Mouse (Mus musculus): ENCODE results near the gene Tmem245.

Tmem245 gene

DNA sequence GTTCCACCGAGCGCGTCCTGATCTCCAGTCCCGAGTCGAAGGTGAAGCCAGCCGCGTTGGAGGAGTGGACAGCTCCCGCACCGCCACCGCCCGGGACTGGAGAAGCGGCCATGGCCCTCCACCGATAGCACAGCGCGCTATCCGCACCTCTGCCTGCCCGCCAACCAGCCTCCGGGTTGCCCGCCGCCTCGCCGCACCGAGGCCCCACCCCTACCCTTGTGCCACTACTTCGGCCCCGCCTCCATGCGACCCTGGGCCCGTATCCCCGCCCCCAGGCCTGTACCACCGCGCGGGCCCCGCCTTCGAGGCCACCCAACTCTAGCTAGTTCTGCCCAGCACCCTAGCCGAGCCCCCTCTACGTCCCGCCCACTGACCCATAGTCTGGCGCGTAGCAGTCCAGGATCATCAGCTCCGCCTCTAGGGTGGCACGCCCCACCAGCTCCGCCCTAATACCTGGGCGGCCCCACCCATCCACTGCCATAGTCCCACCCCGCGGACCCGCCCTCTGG, 82.2 kb downstream of the Tmem245 start, which contains the start of gene Ctnnal1:
TSS of gene Ctnnal1 (minus strand) at position 186 of the 509 bp plus-strand sequence.
- in situ Hi-C loops (cut with MseI, MboI) = no loop called here

DNA sequence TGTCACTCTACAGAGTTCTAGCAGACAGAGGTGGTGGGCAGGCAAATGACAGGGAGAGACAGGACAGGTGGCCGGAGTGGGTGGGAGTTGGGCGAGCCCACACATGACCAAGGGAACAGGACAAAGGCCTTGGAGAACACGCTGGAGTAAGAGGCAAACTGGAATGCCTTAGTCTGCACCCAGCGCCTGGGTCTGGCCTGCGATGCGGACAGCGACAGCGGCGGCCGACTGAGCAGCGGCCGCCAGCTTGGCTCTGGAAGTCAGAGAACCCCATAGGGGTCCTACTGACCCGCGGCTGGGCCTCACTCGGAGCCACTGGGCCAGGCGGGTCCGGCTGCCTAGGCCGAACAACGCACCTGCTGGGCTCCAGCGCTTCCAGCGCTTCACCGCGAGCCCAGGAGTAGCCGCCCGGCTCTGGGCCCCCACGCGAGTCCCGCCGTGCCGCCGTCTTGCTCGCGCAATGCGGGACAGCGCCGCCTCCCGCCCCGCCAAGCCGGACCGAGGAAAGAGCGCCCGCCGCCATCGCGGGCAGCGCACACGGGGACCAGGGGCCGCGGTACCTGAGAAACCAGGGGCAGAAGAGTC, 82.7 kb downstream of the Tmem245 start:
- in situ Hi-C loops (cut with MseI, MboI) = no loop called here

DNA sequence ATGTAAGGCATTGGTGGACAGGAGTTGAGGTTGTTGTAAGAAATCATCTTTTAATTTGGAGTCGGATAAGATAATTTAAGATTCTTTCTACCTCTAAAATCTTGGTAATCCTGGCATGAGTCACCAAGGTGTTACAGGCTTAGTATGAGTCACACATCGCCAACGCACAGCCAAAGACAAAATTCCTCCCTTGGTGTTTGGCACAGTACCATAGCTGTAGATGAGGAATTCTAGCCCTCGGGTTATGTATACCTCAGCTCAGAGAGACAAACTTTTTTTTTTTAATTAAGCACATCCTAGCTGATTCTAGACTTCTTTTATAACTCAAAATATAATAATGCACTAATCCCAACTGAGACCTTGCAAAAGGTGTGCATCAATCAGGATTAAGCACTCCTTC, 83.2 kb downstream of the Tmem245 start:
- in situ Hi-C loops (cut with MseI, MboI) = no loop called here

DNA sequence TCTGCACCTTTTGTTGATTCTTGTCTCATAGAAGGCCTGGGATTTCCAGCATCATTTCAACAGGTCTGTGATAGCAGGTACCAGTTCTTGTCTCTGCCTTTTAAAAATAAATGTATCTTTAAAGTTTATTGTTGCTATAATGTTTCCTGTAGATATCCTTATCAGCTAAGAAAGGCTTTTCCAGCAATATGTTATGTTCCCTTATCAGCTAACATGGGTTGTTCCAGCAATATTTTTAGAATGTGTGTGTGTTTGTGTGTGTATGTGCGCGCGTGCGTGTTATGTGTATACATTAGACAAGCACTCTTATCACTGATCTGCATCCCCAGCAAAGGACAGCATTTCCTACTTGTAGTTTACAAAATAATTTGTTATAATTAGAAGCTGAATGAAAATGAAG, 85.7 kb downstream of the Tmem245 start:
- in situ Hi-C loops (cut with MseI, MboI) = no loop called here

DNA sequence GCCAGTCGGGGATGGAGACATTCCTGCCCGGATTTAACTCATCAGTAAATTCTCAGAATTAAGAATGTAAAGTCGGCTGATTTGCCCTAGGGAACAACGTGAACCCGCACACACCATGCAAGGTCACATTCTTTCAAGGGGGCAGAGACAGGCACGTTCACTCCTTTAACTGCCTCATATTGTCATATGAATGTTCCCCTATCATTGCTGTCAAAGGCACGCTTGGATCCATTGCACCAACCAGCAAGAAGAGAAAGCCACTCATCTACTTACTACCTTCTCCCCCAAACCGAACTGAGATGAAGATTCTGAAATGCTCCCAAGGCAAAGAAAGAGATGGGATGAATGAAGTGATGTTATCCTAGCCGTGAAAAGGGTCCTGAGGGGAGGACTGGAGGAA, 88.5 kb downstream of the Tmem245 start:
- in situ Hi-C loops (cut with MseI, MboI) = no loop called here

DNA sequence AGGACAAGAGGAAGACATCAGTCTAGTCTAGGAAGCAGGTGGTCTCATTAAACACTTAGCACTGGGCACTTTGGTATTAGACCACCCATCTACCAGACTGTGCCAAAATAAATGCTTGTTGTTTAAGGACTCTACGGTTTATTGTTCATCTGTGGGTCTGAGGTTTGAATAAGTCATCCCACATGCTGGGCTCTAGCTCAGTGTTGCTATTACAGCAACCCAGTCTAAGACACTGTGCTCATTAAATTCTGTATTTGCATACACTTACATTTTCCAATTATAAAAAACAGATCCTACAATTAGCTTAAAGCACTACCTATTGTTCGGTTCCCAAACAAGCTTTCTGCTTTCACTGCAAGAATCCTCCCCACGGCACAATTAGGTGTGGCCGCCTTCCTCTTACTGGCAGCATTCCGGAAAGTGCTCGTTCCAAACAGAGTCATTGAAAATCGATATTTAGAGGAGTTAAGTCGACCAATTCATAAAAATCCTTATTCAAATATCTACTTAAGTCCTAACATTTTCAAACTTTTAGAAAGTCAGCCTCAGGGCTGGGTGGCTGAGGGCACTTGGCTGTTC, 90.8 kb downstream of the Tmem245 start:
- in situ Hi-C loops (cut with MseI, MboI) = no loop called here

DNA sequence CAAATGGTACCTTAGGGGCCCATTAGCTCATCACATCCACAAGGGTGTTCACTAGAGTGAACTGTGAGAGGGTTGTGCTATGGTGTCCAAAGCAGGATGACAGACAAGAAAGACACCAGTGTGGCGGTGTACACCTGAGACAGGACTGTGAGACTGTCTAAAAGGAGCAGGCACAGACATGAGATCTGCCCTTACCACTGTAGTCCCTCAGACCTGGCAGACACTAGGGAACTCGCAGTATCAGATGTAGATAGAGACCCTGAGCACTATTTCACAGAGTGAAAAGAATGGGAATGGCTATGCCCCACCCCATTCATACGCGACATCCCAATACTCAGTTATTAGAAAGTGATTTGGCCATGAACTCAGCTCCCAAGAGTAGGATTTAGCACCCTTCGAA, 91.3 kb downstream of the Tmem245 start:
- in situ Hi-C loops (cut with MseI, MboI) = no loop called here

DNA sequence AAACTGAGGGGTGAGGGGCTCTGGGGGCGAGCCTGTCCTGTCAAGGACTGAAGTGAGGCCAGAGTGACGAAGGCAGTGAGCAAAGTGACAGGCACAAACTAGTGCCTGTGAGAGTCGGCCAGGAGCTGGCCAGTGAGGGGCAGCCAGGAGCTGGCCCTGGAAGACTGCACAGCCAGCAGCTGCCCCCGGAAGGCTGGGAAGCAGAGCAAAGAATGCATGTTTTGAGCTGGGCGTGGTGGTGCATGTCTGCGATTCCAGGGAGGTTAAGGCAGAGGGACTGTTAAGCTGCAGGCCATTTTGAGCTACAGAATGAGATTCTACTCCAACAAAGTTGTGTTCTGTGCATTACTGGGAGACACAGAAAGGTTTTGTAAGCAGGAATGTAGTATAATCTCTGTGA, 96.5 kb downstream of the Tmem245 start:
- in situ Hi-C loops (cut with MseI, MboI) = no loop called here

DNA sequence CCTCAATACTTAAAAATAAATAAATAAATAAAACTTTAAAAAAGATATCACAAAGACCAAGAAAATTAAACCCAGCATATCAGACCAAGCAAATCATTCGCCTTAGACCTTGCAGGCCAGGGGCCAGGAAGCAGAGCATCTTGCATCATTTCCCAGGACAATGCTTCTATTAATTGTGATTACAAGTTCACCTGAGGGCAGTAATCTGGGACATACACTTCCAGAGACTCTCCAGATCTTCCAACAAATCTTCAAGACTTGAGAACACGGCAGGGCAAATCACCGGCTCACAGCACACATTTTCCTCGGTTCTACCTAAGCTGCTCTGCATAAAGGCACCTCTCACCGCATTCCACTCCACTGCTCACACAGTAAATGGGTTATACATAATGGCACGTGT, 99.2 kb downstream of the Tmem245 start:
- in situ Hi-C loops (cut with MseI, MboI) = no loop called here

DNA sequence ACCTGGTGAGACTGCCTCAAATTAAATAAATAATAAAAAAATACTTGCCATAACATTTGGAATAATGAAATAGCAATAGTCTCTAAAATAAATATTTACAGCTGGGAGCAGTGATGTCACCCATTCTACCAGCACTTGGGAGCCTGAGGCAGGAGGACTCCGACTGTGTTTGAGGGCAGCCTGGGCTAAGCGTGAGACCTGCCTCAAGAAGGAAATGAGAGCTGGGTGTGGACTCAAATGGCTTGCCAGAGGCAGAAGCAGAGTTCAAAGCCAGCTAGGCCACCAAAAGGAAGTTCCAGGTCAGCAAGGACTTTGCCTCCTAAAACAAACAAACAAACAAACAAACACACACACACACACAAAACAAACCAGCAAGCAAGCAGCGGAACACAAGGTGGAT, 99.8 kb downstream of the Tmem245 start:
- in situ Hi-C loops (cut with MseI, MboI) = no loop called here

DNA sequence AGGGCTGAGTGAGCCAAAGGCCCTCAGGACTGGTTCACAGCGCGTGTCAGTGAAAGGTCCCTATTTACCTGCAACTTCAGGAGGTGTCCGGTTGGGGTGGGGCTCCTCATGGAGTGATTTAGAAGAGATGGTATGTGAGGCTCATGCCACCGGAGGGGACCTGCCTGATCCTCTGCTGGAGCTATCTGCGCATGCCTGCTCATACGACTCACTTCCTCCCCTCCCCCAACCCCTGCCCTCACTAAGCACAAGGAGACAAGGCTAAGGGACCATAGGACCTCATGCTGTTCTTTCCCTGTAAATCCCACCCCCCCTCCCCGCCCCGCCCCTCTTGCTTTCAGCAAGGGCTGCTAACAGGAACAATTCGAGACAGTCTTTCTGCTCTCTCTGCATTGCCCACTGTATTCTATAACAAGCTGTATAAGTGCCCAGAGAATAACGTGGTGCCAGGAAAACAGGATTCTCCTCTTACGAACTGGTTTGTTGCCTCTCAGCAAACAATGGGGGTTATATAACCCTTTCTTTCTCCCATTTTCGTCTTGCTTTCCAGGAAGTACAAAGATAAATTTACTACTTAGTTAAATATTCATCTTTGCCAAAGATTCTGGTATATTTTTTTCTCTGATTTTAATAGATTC, 101.2 kb downstream of the Tmem245 start:
- in situ Hi-C loops (cut with MseI, MboI) = no loop called here

DNA sequence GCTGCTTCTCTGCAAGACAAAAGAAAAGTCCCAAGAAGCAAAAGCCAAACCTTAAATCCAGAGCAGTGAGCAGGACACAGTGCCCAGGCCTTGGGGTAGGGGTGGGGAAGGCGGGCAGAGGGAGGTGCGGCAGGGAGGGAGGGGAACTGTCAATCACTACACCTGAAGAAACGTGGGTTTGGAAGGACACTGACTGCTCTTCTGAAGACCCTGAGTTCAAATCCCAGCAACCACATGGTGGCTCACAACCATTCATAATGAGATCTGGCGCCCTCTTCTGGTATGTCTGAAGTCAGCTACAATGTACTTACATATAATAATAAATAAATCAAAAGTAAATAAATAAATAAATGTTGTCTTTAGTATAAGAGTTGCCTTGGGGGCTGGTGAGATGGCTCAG, 102.3 kb downstream of the Tmem245 start:
- in situ Hi-C loops (cut with MseI, MboI) = no loop called here

DNA sequence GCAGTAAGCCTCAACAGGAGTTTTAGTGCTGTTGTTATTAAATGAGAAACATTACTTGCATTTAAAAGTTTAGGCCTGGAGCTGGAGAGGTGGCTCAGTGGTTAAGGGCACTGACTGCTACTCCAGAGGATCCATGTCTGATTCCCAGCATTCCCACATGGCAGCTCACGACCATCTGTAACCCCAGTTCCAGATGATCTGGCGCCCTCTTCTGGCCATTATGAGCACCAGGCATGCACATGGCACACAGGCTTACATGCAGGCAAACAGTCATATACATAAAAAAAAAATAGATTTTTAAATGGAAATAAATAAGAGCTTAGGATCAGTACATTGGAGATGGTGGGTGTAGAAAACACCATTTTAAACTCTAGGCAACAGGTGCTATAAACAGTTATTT, 103.3 kb downstream of the Tmem245 start:
- in situ Hi-C loops (cut with MseI, MboI) = no loop called here

DNA sequence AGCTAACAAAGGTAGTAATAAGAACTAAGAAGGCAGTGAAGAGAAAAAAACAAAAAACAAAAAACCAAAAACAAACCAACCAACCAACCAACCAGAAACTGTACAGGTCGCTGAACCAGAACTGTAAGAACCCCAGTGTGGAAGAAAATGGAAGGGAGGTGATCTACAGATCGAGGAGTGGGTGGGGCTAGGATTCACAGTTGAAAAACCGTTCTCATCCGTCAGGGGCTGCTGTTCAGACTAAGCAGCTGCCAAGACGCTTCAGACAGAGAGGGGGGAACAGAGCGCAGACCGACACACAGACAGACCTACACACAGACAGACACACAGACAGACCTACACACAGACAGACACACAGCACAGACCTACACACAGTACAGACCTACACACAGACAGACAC, 104.7 kb downstream of the Tmem245 start:
- in situ Hi-C loops (cut with MseI, MboI) = no loop called here

DNA sequence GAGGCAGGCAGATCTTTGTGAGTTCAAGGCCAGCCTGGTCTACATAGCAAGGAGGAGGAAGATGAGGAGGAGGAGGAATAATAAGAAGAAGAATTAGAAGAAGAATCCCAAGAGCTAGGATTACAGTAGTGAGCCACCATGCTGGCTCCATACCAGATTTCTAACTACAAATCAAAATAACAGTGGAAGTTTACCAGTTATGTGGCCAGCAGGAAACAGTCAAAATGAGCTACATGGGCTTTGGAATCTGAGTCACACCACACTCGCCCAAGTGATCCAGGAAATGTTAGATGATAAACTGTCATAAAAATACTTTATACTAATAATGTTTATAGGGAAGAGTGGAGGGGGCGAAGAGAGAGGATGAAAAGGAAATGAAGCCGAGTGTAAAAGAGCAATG, 106.9 kb downstream of the Tmem245 start:
- in situ Hi-C loops (cut with MseI, MboI) = no loop called here

DNA sequence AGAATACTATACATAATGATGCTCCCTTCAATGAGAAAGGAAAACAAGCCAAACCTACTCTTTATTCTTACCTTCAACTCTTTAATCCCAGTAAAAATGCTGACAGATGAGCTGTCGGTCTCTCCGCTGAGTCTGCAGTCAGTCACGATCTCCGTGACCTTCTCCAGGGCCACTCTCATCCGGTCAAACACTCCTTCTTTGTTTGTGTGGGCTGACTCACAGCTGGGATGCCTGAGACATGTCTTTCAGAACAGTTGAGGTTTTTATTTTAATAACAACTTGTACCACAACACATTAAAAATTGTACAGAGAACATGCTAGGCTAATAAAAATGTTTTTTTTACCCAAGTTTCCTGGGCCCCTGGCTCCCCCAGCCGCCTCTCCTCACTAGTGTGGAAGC, 109.6 kb downstream of the Tmem245 start:
- in situ Hi-C loops (cut with MseI, MboI) = no loop called here

DNA sequence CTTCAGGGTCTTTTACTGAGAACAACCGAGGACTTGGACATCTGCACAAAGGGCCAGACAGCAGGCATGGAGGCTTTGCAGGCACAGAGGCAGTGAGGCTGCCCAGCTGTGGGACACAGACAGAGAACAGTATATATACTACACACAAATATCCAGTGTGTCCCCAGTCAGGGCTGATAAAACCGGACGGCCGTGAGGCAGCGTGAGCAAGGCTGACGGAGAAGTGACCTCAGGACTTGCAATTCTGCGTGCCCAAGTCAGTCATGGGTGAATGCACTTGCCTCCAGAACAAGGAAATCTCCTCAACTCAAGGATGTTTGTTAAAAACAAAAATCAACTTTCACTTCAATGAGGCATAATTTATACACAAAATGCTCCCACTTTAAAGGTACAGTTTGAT, 115.2 kb downstream of the Tmem245 start:
- in situ Hi-C loops (cut with MseI, MboI) = no loop called here

DNA sequence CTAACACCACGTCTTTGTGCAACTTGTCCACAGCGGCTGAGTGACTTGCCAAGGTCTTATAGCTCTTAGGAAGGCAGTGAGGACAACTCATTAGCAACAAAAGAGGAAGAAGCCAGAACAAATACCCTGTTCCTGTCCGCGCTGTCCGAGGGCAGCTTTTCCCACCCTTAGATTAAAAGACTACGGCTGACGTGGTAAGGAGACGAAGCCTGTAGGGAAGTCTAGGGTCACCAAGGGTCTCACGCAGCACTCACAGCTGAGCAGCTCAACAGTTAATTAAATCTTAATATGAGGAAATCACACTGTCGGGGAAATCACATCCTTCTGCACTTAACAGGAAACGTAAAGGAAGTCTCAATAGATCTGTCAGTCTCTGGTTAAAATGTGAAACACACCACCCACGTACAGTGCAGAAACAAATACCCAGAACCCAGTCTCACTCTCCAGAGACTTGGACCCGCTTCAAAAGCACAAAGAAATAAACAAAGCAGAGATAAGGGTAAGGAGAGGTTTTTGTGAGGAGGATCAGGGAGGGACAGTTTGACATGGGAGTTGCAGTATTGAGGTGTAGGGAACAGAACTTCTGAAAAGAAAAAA, 116.1 kb downstream of the Tmem245 start:
- in situ Hi-C loops (cut with MseI, MboI) = no loop called here

DNA sequence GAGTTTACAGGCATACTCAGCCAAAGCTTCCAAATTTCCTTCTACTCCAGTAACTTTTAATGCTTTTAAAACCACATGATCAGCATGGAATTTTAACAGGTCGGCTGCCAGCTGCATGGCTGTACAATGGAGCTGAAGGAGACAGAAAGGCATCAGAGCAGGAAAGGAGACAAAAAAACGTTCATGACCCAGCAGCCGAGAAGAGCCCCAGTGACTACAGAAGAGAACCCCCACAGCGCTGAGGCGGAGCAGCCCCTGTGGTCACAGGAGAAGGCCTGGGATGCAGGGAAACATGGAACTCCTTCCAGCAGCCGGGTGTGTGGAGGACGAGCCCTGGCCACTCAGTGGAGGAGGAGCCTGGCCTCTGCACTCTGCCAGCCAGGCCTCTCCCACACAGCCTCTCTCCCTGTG, 117.7 kb downstream of the Tmem245 start:
- in situ Hi-C loops (cut with MseI, MboI) = no loop called here

DNA sequence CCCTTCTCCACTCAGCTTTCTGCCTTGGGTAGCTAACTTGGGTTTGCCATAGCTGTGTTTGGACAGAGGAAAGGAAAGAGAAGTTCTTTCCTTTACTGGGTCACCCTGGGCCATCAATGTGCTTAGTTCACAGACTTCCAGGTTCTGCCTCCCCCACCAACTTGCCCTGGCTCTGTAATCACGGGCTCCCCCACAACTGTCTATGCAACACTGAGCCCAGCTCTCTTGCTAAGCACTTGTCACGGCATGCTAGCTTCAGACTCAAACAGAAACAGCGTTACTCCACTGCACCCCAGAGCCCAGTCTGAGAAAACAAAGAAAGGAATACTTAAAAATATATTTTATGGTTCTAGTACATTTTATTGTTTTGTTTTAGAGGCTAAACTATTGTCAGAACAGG, 118.3 kb downstream of the Tmem245 start:
- in situ Hi-C loops (cut with MseI, MboI) = no loop called here

DNA sequence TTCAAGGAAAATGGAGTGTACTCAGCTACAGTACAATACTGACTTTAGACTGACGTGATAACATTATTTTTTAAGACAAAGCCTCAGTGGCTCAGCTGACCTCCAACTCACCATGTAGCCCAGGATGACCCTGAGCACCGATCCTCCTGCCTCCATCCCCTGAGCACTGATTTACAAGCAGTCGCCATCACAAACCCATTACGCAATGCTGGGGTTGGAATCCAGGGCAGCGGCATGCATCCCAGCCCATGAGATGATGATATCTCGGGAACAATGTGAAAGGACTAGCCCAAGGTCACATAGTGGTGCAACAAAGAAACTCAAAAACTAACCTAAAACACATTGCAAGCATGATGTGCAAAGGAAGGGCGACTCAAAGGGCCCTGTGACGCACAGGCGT, 123.0 kb downstream of the Tmem245 start:
- in situ Hi-C loops (cut with MseI, MboI) = no loop called here

DNA sequence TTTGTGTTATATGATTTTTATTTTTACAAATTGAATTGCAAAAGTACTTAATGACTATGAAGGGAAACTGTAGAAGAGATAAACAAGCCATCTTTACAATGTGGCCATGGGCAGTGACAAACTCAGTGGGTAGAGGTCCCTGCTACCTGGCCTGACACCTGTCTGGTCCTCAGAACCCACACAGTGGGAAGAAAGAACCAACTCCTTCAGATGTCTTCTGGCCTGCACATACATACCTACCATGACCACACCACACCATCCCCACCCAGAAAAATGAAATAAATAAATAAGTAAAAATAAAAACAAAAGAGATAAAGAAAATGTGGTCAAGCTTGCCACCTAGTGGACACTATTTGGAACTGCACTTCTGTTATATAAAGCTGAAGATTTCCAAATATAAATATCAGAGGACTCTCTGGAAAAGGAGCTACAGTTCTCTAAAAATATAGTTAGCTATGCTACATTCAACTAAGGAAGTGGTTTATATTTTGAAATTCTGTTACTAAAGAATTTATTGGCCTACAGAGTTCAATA, 127.2 kb downstream of the Tmem245 start:
- in situ Hi-C loops (cut with MseI, MboI) = no loop called here
